Mouse (Mus musculus) MEL (cell line): ENCODE measurements around the gene Impdh2.

ENCODE experiments used
- BHLHE40 ChIP-seq: IDR thresholded peaks from 2 replicates; pipeline ENCODE4 v1.6.1; 2012; ENCODE audit warnings: low read depth, mild to moderate bottlenecking, inconsistent platforms, low read length, improper control_type of control experiment, borderline replicate concordance
- CTCF ChIP-seq, 3 experiments: IDR thresholded peaks in 2 of 3; conservative IDR thresholded peaks in 1 of 3; 2 replicates each; pipeline ENCODE4 v1.5.1; 2011 to 2012; ENCODE audit warnings: low read length in 3 of 3, low read depth in 2 of 3, mild to moderate bottlenecking in 2 of 3, improper control_type of control experiment in 1 of 3, inconsistent platforms in 1 of 3, mixed read lengths in 1 of 3, moderate library complexity in 1 of 3; ENCODE audit not compliant: control insufficient read depth in 1 of 3, insufficient read depth in 1 of 3, poor library complexity in 1 of 3, severe bottlenecking in 1 of 3
- MAFK ChIP-seq: IDR thresholded peaks from 2 replicates; pipeline ENCODE4 v1.6.1; 2011; ENCODE audit warnings: low read depth, mild to moderate bottlenecking, low read length, improper control_type of control experiment, borderline replicate concordance
- POLR2A ChIP-seq, 2 experiments: IDR thresholded peaks; 2 replicates each; pipeline ENCODE4 v1.6.1; 2011 to 2012; ENCODE audit warnings: low read length in 2 of 2, mild to moderate bottlenecking in 2 of 2, control low read depth in 1 of 2, improper control_type of control experiment in 1 of 2, low read depth in 1 of 2, moderate library complexity in 1 of 2; ENCODE audit not compliant: control insufficient read depth in 1 of 2, insufficient read depth in 1 of 2, poor library complexity in 1 of 2

DNA sequence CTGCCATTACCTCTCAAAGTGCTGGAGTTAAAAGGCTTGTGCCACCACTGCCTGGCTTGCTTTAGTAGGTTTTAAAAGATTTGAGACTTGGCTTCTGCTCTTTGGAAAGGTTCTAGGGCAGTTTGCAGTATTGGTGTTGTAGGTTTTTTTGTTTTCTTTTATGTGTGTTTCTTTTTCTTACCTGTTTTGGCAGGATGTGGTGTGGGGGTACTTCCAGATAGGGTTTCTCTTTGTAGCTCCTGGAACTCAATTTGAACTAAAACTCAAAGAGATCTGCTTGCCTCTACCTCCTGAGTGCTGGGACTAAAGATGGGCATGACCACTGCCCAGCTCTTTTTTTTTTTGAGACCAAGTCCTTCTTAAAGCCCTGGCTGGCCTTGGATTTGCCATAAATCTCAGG, 19.2 kb upstream of the Impdh2 start:
- TF ChIP-seq BHLHE40 (no peak), POLR2A (IDR thresholded peaks at IDR 0.05; ENCODE audit: control insufficient read depth in 1 of 2, insufficient read depth in 1 of 2, low read depth in 1 of 2, low read length in 2 of 2, poor library complexity in 1 of 2) (no peak), CTCF (IDR thresholded peaks at IDR 0.05 in 2 of 3, conservative IDR thresholded peaks at IDR 0.05 in 1 of 3; ENCODE audit: control insufficient read depth in 1 of 3, insufficient read depth in 1 of 3, low read depth in 2 of 3, low read length in 3 of 3, poor library complexity in 1 of 3, severe bottlenecking in 1 of 3) (no peak), MAFK (no peak)
